Mouse (Mus musculus): Measurements from ENCODE around the gene Lztr1. TPM values are rescaled to one million over a fixed set of nuclear protein-coding genes. Genes with fewer than 3 reads are reported as not detected.
A peak's percentile ranks its signal among the peaks of the same experiment; 100 is the strongest.

The Lztr1 gene
- polyA plus RNA-seq (2015; fragmentation: Nextera tagmentation; extraction: Ambion mirVana) = 96.8 and 128 TPM in 2 replicates

- under 1% methylated on average over 50 of the region's 50 CpGs for WGBS
- Histone ChIP-seq H3K9ac (ENCODE audit: low read depth, low read length) (peak within 1 kb of the TSS; percentile 80), H3K36me3 (ENCODE audit: control insufficient read depth, insufficient read depth, low read length) (peaks cover 7% of the 10 kb centered on the region), H3K27me3 (replicated peaks; ENCODE audit: control insufficient read depth, insufficient read depth, low read length) (no peaks in the 10 kb centered on the region), H3K4me1 (ENCODE audit: control insufficient read depth, insufficient read depth, low read length) (peaks cover 13% of the 10 kb centered on the region), H3K27ac (ENCODE audit: low read length) (peak within 1 kb of the TSS; percentile 90), H3K4me3 (ENCODE audit: low read length) (peak within 1 kb of the TSS; percentile 74), H3K4me2 (ENCODE audit: low read depth, low read length) (peak within 1 kb of the TSS; percentile 64), H3K9me3 (ENCODE audit: control insufficient read depth, low read length) (no peaks in the 10 kb centered on the region)
- ATAC-seq = peak; percentile 98
Observed at GRCm38 (mm10) chr16:17508546-17509239, at the start of gene Lztr1. Gene Lztr1 (plus strand): TSS chr16:17508688.

GRCm38 (mm10) chr16:17460254-17460653 is 48.2 kb upstream of the Lztr1 start:
- Histone ChIP-seq H3K36me3 (ENCODE audit: control insufficient read depth, insufficient read depth, low read length) (peaks cover 9% of the 10 kb centered on the region; the same call in 1 of the 2 replicates), H3K9ac (ENCODE audit: low read depth, low read length) (no peak overlapping the region), H3K4me3 (ENCODE audit: low read length) (no peak overlapping the region), H3K9me3 (ENCODE audit: control insufficient read depth, low read length) (no peaks in the 10 kb centered on the region), H3K4me2 (ENCODE audit: low read depth, low read length) (no peak overlapping the region), H3K27me3 (replicated peaks; ENCODE audit: control insufficient read depth, insufficient read depth, low read length) (no peaks in the 10 kb centered on the region), H3K4me1 (ENCODE audit: control insufficient read depth, insufficient read depth, low read length) (peaks cover 4% of the 10 kb centered on the region), H3K27ac (ENCODE audit: low read length) (no peak overlapping the region)
- 93% methylated on average over 4 of the region's 4 CpGs for WGBS
- ATAC-seq = no peak; the same call in 1 of the 2 replicates

GRCm38 (mm10) chr16:17461596-17461995 is 46.9 kb upstream of the Lztr1 start:
- no peak overlapping the region for H3K4me2 ChIP-seq (ENCODE audit: low read depth, low read length)
- H3K9ac ChIP-seq (ENCODE audit: low read depth, low read length) = no peak overlapping the region
- H3K4me3 ChIP-seq (ENCODE audit: low read length) = no peak overlapping the region
- no peak overlapping the region for H3K27ac ChIP-seq (ENCODE audit: low read length)
- WGBS = 89% methylated on average over 1 of the region's 1 CpGs
- H3K9me3 ChIP-seq (ENCODE audit: control insufficient read depth, low read length) = no peaks in the 10 kb centered on the region
- H3K4me1 ChIP-seq (ENCODE audit: control insufficient read depth, insufficient read depth, low read length) = 0 out of 2 replicates have a peak, but pooled peaks cover 3% of the 10 kb centered on the region
- H3K27me3 ChIP-seq (replicated peaks; ENCODE audit: control insufficient read depth, insufficient read depth, low read length) = no peaks in the 10 kb centered on the region
- ATAC-seq = no peak
- peaks cover 6% of the 10 kb centered on the region; the same call in 1 of the 2 replicates for H3K36me3 ChIP-seq (ENCODE audit: control insufficient read depth, insufficient read depth, low read length)

GRCm38 (mm10) chr16:17463184-17463583 is 45.3 kb upstream of the Lztr1 start:
- H3K4me1 ChIP-seq (ENCODE audit: control insufficient read depth, insufficient read depth, low read length) = peaks cover 7% of the 10 kb centered on the region; the same call in 1 of the 2 replicates
- H3K9ac ChIP-seq (ENCODE audit: low read depth, low read length) = no peak overlapping the region
- no peak overlapping the region for H3K4me3 ChIP-seq (ENCODE audit: low read length)
- no peaks in the 10 kb centered on the region for H3K36me3 ChIP-seq (ENCODE audit: control insufficient read depth, insufficient read depth, low read length)
- ATAC-seq = no peak
- no peaks in the 10 kb centered on the region for H3K9me3 ChIP-seq (ENCODE audit: control insufficient read depth, low read length)
- H3K27me3 ChIP-seq (replicated peaks; ENCODE audit: control insufficient read depth, insufficient read depth, low read length) = no peaks in the 10 kb centered on the region
- no peak overlapping the region for H3K27ac ChIP-seq (ENCODE audit: low read length)
- WGBS = 87% methylated on average over 2 of the region's 2 CpGs
- H3K4me2 ChIP-seq (ENCODE audit: low read depth, low read length) = no peak overlapping the region

- peak; percentile 71 for ATAC-seq
- Histone ChIP-seq H3K9ac (ENCODE audit: low read depth, low read length) (no peak overlapping the region), H3K9me3 (ENCODE audit: control insufficient read depth, low read length) (no peaks in the 10 kb centered on the region), H3K36me3 (ENCODE audit: control insufficient read depth, insufficient read depth, low read length) (peaks cover 7% of the 10 kb centered on the region), H3K27me3 (replicated peaks; ENCODE audit: control insufficient read depth, insufficient read depth, low read length) (no peaks in the 10 kb centered on the region), H3K4me1 (ENCODE audit: control insufficient read depth, insufficient read depth, low read length) (peaks cover 5% of the 10 kb centered on the region; the same call in 1 of the 2 replicates), H3K4me3 (ENCODE audit: low read length) (no peak overlapping the region), H3K4me2 (ENCODE audit: low read depth, low read length) (no peak overlapping the region; the same call in 1 of the 2 replicates), H3K27ac (ENCODE audit: low read length) (peak overlapping the region; percentile 40; the same call in 1 of the 2 replicates)
- 72% methylated on average over 4 of the region's 4 CpGs for whole genome bisulfite sequencing
Observed at GRCm38 (mm10) chr16:17466875-17467663, 41.4 kb upstream of the Lztr1 start.

GRCm38 (mm10) chr16:17472498-17472897 is 36.0 kb upstream of the Lztr1 start:
- Histone ChIP-seq H3K9ac (ENCODE audit: low read depth, low read length) (no peak overlapping the region), H3K4me1 (ENCODE audit: control insufficient read depth, insufficient read depth, low read length) (no peaks in the 10 kb centered on the region), H3K27ac (ENCODE audit: low read length) (no peak overlapping the region), H3K27me3 (replicated peaks; ENCODE audit: control insufficient read depth, insufficient read depth, low read length) (no peaks in the 10 kb centered on the region), H3K36me3 (ENCODE audit: control insufficient read depth, insufficient read depth, low read length) (peaks cover 7% of the 10 kb centered on the region), H3K4me2 (ENCODE audit: low read depth, low read length) (no peak overlapping the region), H3K4me3 (ENCODE audit: low read length) (no peak overlapping the region), H3K9me3 (ENCODE audit: control insufficient read depth, low read length) (no peaks in the 10 kb centered on the region)
- WGBS = 86% methylated on average over 6 of the region's 6 CpGs
- ATAC-seq = no peak

- no peak for ATAC-seq
- no peak overlapping the region for H3K27ac ChIP-seq (ENCODE audit: low read length)
- no peak overlapping the region for H3K9ac ChIP-seq (ENCODE audit: low read depth, low read length)
- no peak overlapping the region for H3K4me3 ChIP-seq (ENCODE audit: low read length)
- H3K4me2 ChIP-seq (ENCODE audit: low read depth, low read length) = no peak overlapping the region
- H3K27me3 ChIP-seq (replicated peaks; ENCODE audit: control insufficient read depth, insufficient read depth, low read length) = no peaks in the 10 kb centered on the region
- H3K4me1 ChIP-seq (ENCODE audit: control insufficient read depth, insufficient read depth, low read length) = no peaks in the 10 kb centered on the region; the same call in 1 of the 2 replicates
- no peaks in the 10 kb centered on the region for H3K9me3 ChIP-seq (ENCODE audit: control insufficient read depth, low read length)
- peaks cover 7% of the 10 kb centered on the region for H3K36me3 ChIP-seq (ENCODE audit: control insufficient read depth, insufficient read depth, low read length)
Observed at GRCm38 (mm10) chr16:17474091-17474490, 34.4 kb upstream of the Lztr1 start.

GRCm38 (mm10) chr16:17474761-17475160 is 33.7 kb upstream of the Lztr1 start:
- Histone ChIP-seq H3K9me3 (ENCODE audit: control insufficient read depth, low read length) (no peaks in the 10 kb centered on the region), H3K27ac (ENCODE audit: low read length) (no peak overlapping the region), H3K4me1 (ENCODE audit: control insufficient read depth, insufficient read depth, low read length) (no peaks in the 10 kb centered on the region; the same call in 1 of the 2 replicates), H3K27me3 (replicated peaks; ENCODE audit: control insufficient read depth, insufficient read depth, low read length) (no peaks in the 10 kb centered on the region), H3K4me3 (ENCODE audit: low read length) (no peak overlapping the region), H3K4me2 (ENCODE audit: low read depth, low read length) (no peak overlapping the region), H3K36me3 (ENCODE audit: control insufficient read depth, insufficient read depth, low read length) (peaks cover 6% of the 10 kb centered on the region), H3K9ac (ENCODE audit: low read depth, low read length) (no peak overlapping the region)
- WGBS = 78% methylated on average over 2 of the region's 2 CpGs
- ATAC-seq = no peak

- 92% methylated on average over 4 of the region's 4 CpGs for WGBS
- no peak overlapping the region for H3K4me2 ChIP-seq (ENCODE audit: low read depth, low read length)
- no peak overlapping the region for H3K4me3 ChIP-seq (ENCODE audit: low read length)
- H3K36me3 ChIP-seq (ENCODE audit: control insufficient read depth, insufficient read depth, low read length) = peaks cover under 1% of the 10 kb centered on the region; the same call in 1 of the 2 replicates
- H3K27me3 ChIP-seq (replicated peaks; ENCODE audit: control insufficient read depth, insufficient read depth, low read length) = no peaks in the 10 kb centered on the region
- no peak for ATAC-seq
- no peak overlapping the region for H3K27ac ChIP-seq (ENCODE audit: low read length)
- no peaks in the 10 kb centered on the region for H3K9me3 ChIP-seq (ENCODE audit: control insufficient read depth, low read length)
- no peak overlapping the region for H3K9ac ChIP-seq (ENCODE audit: low read depth, low read length)
- H3K4me1 ChIP-seq (ENCODE audit: control insufficient read depth, insufficient read depth, low read length) = no peaks in the 10 kb centered on the region; the same call in 1 of the 2 replicates
Observed at GRCm38 (mm10) chr16:17475326-17475725, 33.2 kb upstream of the Lztr1 start.

Data from intestine, embryonic 16.5 days (tissue).